Mouse (Mus musculus) kidney, adult 2 months (tissue): ENCODE results near the gene Cd164l2. TPM values are rescaled to one million over a fixed set of nuclear protein-coding genes. Genes with fewer than 3 reads are reported as not detected.
A peak's percentile ranks its signal among the peaks of the same experiment; 100 is the strongest.

ENCODE experiments used
- DNase-seq: peaks from one replicate; pipeline ENCODE4 v3.0.0; 2021
- H3K27ac ChIP-seq: fragments of 200-500 bp; 2 replicates; pipeline ENCODE4 v1.5.1; 2012; ENCODE audit warnings: low read depth, low read length, control low read depth, inconsistent platforms; ENCODE audit not compliant: insufficient read depth
- H3K27me3 ChIP-seq: fragments of 200-500 bp; replicated peaks from 2 replicates; pipeline ENCODE4 v1.6.1; 2012; ENCODE audit warnings: mild to moderate bottlenecking, moderate library complexity, low read length, inconsistent platforms; ENCODE audit not compliant: control insufficient read depth, insufficient read depth
- H3K36me3 ChIP-seq: fragments of 200-500 bp; 2 replicates; pipeline ENCODE4 v1.6.1; 2012; ENCODE audit warnings: mild to moderate bottlenecking, moderate library complexity, low read length, inconsistent platforms; ENCODE audit not compliant: control insufficient read depth, insufficient read depth
- H3K4me1 ChIP-seq: fragments of 200-500 bp; 2 replicates; pipeline ENCODE4 v1.6.1; 2011; ENCODE audit warnings: low read length; ENCODE audit not compliant: control insufficient read depth, insufficient read depth
- H3K4me3 ChIP-seq: fragments of 200-500 bp; 2 replicates; pipeline ENCODE4 v1.5.1; 2011; ENCODE audit warnings: mild to moderate bottlenecking, low read depth, low read length, control low read depth; ENCODE audit not compliant: insufficient read depth
- CTCF ChIP-seq: fragments of 200-500 bp; conservative IDR thresholded peaks from 2 replicates; pipeline ENCODE4 v1.5.1; 2011; ENCODE audit warnings: low read depth, mild to moderate bottlenecking, control low read depth, low read length, moderate library complexity, mixed read lengths; ENCODE audit not compliant: insufficient read depth, insufficient read length
- POLR2A ChIP-seq: fragments of 200-500 bp; IDR thresholded peaks from one replicate; pipeline ENCODE4 v1.6.1; 2011; ENCODE audit warnings: low read depth, low read length, control low read depth
- WGBS: fragments of 180-500 bp; shearing (Covaris S2); methylation state at CpG from one replicate; pipeline ENCODE4 v1.1.7; 2018; 5-methylcytosine and 5-hydroxymethylcytosine counted together
- polyA plus RNA-seq: library from polyadenylated mRNA; depleted of rRNA; stranded (reverse); fragments of >200 nt; gene quantifications from 2 replicates; pipeline ENCODE4 v1.2.3, GENCODE M21; 2012

The Cd164l2 gene
- polyA plus RNA-seq, 1 experiment = 15.3 TPM

DNA sequence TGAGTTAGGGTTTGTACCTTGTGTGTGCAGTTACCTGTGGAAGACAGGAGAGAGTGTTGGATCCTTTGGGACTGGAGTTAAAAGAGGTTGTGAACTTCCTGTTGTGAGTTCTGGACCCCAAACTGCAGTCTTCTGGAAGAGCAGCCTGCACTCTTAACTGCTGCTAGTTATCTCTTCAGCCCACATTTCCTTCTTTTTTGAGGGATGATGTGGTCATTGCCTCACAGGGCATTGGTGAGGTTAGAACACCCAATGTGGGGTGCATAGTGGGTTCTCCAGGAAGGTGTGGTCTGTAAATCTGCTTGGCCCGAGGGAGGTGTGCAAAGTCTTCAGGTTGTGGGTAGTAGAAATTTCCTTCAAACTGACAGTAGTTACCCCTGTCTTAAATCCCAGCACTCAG is 32.4 kb downstream of the Cd164l2 start:
- H3K36me3 ChIP-seq = no peaks in the 10 kb centered on the region
- TF ChIP-seq CTCF = no peak
- TF ChIP-seq POLR2A = no peak
- H3K4me3 ChIP-seq = no peak overlapping the region
- DNase-seq = no peak
- peaks cover 2% of the 10 kb centered on the region; the same call in 1 of the 2 replicates for H3K4me1 ChIP-seq
- H3K27me3 ChIP-seq = no peaks in the 10 kb centered on the region
- no peak overlapping the region for H3K27ac ChIP-seq
- WGBS = 73% methylated on average over 1 of the region's 1 CpGs

DNA sequence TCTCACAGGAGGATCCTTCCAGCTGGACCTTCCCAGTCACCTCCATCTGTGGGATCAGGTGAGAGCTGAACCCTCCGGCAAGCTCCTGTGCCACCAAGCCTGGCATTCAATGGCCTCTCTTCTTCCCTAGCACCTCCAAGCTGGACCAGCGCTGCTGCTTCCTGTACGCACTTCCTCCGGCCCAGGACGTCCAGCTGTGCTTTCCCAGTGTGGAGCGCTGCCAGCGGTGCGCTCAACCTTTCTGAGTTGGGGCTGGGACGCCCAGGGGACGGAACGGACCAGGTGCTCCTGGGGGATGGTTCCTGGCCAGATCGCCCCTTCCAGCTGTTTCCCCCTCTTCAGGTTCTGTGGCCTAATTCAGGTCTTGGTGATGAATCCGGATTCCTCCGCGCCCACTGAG is 35.1 kb downstream of the Cd164l2 start:
- Histone ChIP-seq H3K27me3 (no peaks in the 10 kb centered on the region), H3K36me3 (no peaks in the 10 kb centered on the region), H3K4me1 (peaks cover 2% of the 10 kb centered on the region; the same call in 1 of the 2 replicates), H3K27ac (no peak overlapping the region), H3K4me3 (peak overlapping the region; percentile 21; the same call in 1 of the 2 replicates)
- DNase-seq = peak; percentile 61
- TF ChIP-seq POLR2A (no peak), CTCF (no peak)
- WGBS = 39% methylated on average over 15 of the region's 15 CpGs

DNA sequence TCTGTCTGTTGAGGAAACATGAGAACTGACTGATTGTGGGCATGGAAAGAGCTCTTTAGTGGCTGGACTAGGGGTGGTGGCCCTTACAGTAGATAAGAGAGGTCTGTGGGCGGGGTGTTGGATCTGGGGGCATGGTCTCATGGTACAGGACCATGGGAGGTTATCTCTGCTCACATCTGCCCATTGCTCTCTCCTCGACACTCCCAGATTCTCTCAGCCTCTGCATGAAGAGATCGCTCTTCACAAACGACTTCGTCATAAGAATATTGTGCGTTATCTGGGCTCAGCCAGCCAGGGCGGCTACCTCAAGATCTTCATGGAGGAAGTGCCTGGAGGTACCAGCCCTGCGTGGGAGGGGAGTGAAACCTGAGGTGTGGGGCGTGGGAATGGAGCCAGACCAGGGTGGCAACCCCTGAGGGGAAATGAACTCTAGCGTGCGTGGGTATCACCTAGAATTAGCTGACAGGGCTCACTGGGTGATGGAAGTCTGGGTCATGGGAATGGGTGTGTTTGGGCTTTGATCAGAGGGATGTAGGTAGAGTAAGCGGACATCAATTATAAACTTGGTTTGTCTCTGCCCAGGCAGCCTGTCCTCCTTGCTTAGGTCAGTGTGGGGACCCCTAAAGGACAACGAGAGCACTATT is 36.0 kb downstream of the Cd164l2 start:
- 61% methylated on average over 13 of the region's 13 CpGs for WGBS
- Histone ChIP-seq H3K4me1 (no peaks in the 10 kb centered on the region), H3K27me3 (no peaks in the 10 kb centered on the region), H3K27ac (no peak overlapping the region), H3K4me3 (no peak overlapping the region), H3K36me3 (no peaks in the 10 kb centered on the region)
- TF ChIP-seq POLR2A (no peak), CTCF (no peak)
- no peak for DNase-seq

DNA sequence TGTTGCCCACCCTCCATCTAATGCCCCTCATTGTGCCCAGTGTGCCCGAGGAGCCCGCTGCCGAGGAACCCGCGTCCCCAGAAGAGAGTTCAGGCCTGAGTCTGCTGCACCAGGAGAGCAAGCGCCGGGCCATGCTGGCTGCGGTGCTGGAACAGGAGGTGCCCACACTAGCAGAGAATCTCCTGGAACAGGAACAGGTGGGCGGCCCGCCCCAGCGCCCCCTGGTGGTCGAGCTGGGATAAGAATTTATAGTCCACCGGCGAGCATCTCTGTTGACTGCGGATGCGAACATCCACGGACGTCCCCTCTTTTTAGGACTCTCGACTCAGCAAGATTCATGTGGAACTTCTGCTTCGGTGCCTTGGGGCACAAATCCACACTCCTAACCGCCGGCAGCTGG is 38.7 kb downstream of the Cd164l2 start:
- Histone ChIP-seq H3K27me3 (no peaks in the 10 kb centered on the region), H3K27ac (no peak overlapping the region), H3K4me1 (no peaks in the 10 kb centered on the region), H3K36me3 (no peaks in the 10 kb centered on the region), H3K4me3 (no peak overlapping the region)
- TF ChIP-seq POLR2A (no peak), CTCF (peak; percentile 65)
- DNase-seq = peak; percentile 80
- 6% methylated on average over 22 of the region's 22 CpGs for WGBS

DNA sequence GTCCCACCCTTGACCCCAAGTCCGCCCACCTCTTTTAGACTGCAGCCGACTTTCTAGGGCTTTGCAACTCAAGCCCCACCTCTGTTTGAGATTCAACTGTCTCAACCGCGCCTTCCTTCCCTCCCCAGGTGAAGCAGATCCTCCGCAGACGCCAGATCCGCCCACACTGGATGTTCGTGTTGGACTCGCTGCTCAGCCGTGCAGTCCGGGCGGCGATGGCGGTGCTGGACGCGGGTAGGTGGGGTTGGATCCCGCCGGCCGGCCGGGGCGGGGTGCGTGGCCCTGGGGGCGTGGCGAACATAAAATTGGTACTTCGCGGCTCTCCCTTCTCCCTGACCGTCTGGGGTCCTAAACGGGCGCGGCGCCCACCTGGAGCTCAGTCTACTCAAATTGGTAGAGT is 39.3 kb downstream of the Cd164l2 start:
- 18% methylated on average over 31 of the region's 31 CpGs for WGBS
- Histone ChIP-seq H3K4me3 (no peak overlapping the region), H3K27me3 (no peaks in the 10 kb centered on the region), H3K36me3 (no peaks in the 10 kb centered on the region), H3K4me1 (no peaks in the 10 kb centered on the region), H3K27ac (no peak overlapping the region)
- DNase-seq = peak; percentile 33
- TF ChIP-seq CTCF (no peak), POLR2A (no peak)

DNA sequence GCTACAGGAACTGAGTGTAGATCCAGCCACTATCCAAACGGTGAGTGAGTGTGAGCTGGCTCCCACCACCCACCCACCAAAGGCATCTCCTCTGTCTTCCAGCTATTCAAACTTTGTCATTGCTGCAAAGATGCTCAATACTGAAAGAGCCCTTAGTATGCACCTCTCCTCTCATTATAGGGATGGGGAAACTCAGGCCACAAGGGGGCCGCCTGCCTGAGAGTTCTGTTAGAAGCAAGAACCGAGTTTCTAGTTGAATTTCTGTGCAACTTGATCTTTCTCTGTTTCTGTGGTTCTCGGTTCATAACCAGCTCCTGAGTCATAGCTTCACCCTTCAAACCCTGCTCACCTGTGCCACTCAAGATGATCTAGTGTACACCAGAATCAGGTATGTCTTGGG is 40.2 kb downstream of the Cd164l2 start:
- 75% methylated on average over 4 of the region's 4 CpGs for WGBS
- Histone ChIP-seq H3K27me3 (no peaks in the 10 kb centered on the region), H3K4me3 (no peak overlapping the region), H3K36me3 (no peaks in the 10 kb centered on the region), H3K4me1 (no peaks in the 10 kb centered on the region), H3K27ac (no peak overlapping the region)
- TF ChIP-seq POLR2A (no peak), CTCF (0 out of 2 replicates have a peak, but pooled peaks have one; percentile 3)
- DNase-seq = no peak

DNA sequence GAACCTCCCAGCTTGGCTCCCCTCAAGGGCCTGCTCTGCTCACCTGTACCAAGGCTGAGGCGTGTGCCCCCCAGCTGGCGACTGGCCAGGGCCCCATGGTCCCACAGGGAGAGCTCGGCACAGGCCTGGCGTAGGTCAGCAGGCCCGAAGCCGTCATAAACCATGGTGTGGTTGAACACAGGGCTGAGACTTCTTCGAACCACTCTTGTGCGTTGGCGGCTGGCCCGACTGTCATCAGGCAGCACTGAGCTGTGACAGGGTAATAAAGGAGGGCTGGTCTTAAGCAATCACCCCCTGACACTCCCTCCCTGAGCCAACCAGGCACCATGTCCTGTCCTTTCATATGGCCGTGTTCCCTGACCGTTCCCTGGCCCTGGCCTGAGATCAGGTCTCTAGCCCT is 41.5 kb downstream of the Cd164l2 start:
- H3K27ac ChIP-seq = no peak overlapping the region
- H3K4me1 ChIP-seq = peaks cover 5% of the 10 kb centered on the region; the same call in 1 of the 2 replicates
- no peak overlapping the region for H3K4me3 ChIP-seq
- TF ChIP-seq POLR2A (no peak), CTCF (no peak)
- no peaks in the 10 kb centered on the region for H3K36me3 ChIP-seq
- no peak for DNase-seq
- 68% methylated on average over 12 of the region's 12 CpGs for WGBS
- H3K27me3 ChIP-seq = no peaks in the 10 kb centered on the region
